Mouse (Mus musculus): ENCODE data around the gene Map3k11. TPM values are rescaled to one million over a fixed set of nuclear protein-coding genes. Genes with fewer than 3 reads are reported as not detected.

Map3k11 gene
- total and polyA plus RNA-seq, 3 experiments, result 22.5 to 38.3 TPM; not detected in 1

GRCm38 (mm10) chr19:5726961-5727578 is 38.5 kb downstream of the Map3k11 start:
- H3K9ac ChIP-seq (ENCODE audit: control insufficient read depth, low read depth, low read length, poor library complexity, severe bottlenecking), result peak overlapping the region; percentile 85
- peak; percentile 94 for DNase-seq (ENCODE audit: low read depth, low spot score)
- peak overlapping the region; percentile 95 for H3K27ac ChIP-seq (ENCODE audit: control insufficient read depth, low read depth, low read length)
- TF ChIP-seq USF2 (IDR thresholded peaks at IDR 0.05; ENCODE audit: borderline replicate concordance in 1 of 2, insufficient read depth in 1 of 2, low read depth in 1 of 2, low read length in 2 of 2) (no peak), SIN3A (IDR thresholded peaks at IDR 0.05; ENCODE audit: low read length) (peak; percentile 89), TCF12 (IDR thresholded peaks at IDR 0.05; ENCODE audit: low read depth, low read length) (peak; percentile 83), MAZ (IDR thresholded peaks at IDR 0.05; ENCODE audit: low read depth, low read length) (peak; percentile 79; the same call in 1 of the 2 replicates), CHD1 (IDR thresholded peaks at IDR 0.05; ENCODE audit: low read depth, low read length) (no peak), EP300 (IDR thresholded peaks at IDR 0.05; ENCODE audit: low read depth in 1 of 2, low read length in 2 of 2) (peak; percentile 81 to 85), MAFK (IDR thresholded peaks at IDR 0.05; ENCODE audit: borderline replicate concordance, low read depth, low read length) (peak; percentile 64; the same call in 1 of the 2 replicates), ZC3H11A (IDR thresholded peaks at IDR 0.05; ENCODE audit: low read depth, low read length) (no peak), NELFE (IDR thresholded peaks at IDR 0.05; ENCODE audit: low read depth, low read length) (0 out of 2 replicates have a peak, but pooled peaks have one; percentile 13), MEF2A (IDR thresholded peaks at IDR 0.05; ENCODE audit: extremely low read depth, insufficient replicate concordance, low read depth, low read length, poor library complexity, severe bottlenecking) (0 out of 2 replicates have a peak, but pooled peaks have one; percentile 23), JUND (IDR thresholded peaks at IDR 0.05; ENCODE audit: low read depth, low read length) (0 out of 2 replicates have a peak, but pooled peaks have one; percentile 14), UBTF (IDR thresholded peaks at IDR 0.05; ENCODE audit: borderline replicate concordance, insufficient read depth, low read depth, low read length) (no peak), RAD21 (IDR thresholded peaks at IDR 0.05; ENCODE audit: low read depth, low read length) (no peak), CTCF (IDR thresholded peaks at IDR 0.05 in 2 of 3, conservative IDR thresholded peaks at IDR 0.05 in 1 of 3; ENCODE audit: control insufficient read depth in 1 of 3, insufficient read depth in 1 of 3, low read depth in 2 of 3, low read length in 3 of 3, poor library complexity in 1 of 3, severe bottlenecking in 1 of 3) (no peak), ZMIZ1 (IDR thresholded peaks at IDR 0.05; ENCODE audit: low read depth, low read length) (peak; percentile 23; the same call in 1 of the 2 replicates), ZNF384 (IDR thresholded peaks at IDR 0.05; ENCODE audit: low read depth, low read length) (no peak), ETS1 (IDR thresholded peaks at IDR 0.05; ENCODE audit: low read depth, low read length) (peak; percentile 83), GATA1 (IDR thresholded peaks at IDR 0.05; ENCODE audit: low read depth, low read length) (peak; percentile 95), E2F4 (IDR thresholded peaks at IDR 0.05; ENCODE audit: borderline replicate concordance, low read depth, low read length) (no peak; the same call in 1 of the 2 replicates), KAT2A (conservative IDR thresholded peaks at IDR 0.05; ENCODE audit: low read depth, low read length) (peak; percentile 48; the same call in 1 of the 2 replicates), MYC (IDR thresholded peaks at IDR 0.05; ENCODE audit: low read depth, low read length) (peak; percentile 71; the same call in 1 of the 2 replicates), RCOR1 (IDR thresholded peaks at IDR 0.05; ENCODE audit: low read depth, low read length) (peak; percentile 79; the same call in 1 of the 2 replicates), POLR2AphosphoS2 (IDR thresholded peaks at IDR 0.05; ENCODE audit: low read length) (no peak), CHD2 (IDR thresholded peaks at IDR 0.05; ENCODE audit: low read length) (0 out of 2 replicates have a peak, but pooled peaks have one; percentile 28), ELF1 (IDR thresholded peaks at IDR 0.05; ENCODE audit: low read depth, low read length) (no peak), BHLHE40 (IDR thresholded peaks at IDR 0.05; ENCODE audit: borderline replicate concordance, low read depth, low read length) (peak; percentile 67), MXI1 (IDR thresholded peaks at IDR 0.05; ENCODE audit: low read depth, low read length) (peak; percentile 75; the same call in 1 of the 2 replicates), POLR2AphosphoS5 (IDR thresholded peaks at IDR 0.05; ENCODE audit: borderline replicate concordance, low read depth, low read length) (no peak), ZKSCAN1 (IDR thresholded peaks at IDR 0.05; ENCODE audit: low read depth, low read length) (0 out of 2 replicates have a peak, but pooled peaks have one; percentile 49), USF1 (IDR thresholded peaks at IDR 0.05; ENCODE audit: low read depth, low read length) (no peak), POLR2A (IDR thresholded peaks at IDR 0.05; ENCODE audit: control insufficient read depth in 1 of 2, insufficient read depth in 1 of 2, low read depth in 1 of 2, low read length in 2 of 2, poor library complexity in 1 of 2) (peak; percentile 40 to 61; a peak in 2 of 4 replicates), HCFC1 (IDR thresholded peaks at IDR 0.05; ENCODE audit: low read depth, low read length) (no peak; the same call in none of the 2 replicates), SMC3 (IDR thresholded peaks at IDR 0.05; ENCODE audit: low read depth, low read length) (peak; percentile 6; the same call in 1 of the 2 replicates), MAX (IDR thresholded peaks at IDR 0.05; ENCODE audit: low read length) (peak; percentile 58; the same call in 1 of the 2 replicates)

More at GRCm38 (mm10) chr19:5726961-5727578, 38.5 kb downstream of the Map3k11 start:
- Histone ChIP-seq H3K36me3 (ENCODE audit: control insufficient read depth in 1 of 2, insufficient read depth in 2 of 2, low read length in 2 of 2) (peaks cover 0 to 33% of the 10 kb centered on the region in 2 experiments; a peak in 2 of 4 replicates), H3K27me3 (ENCODE audit: control insufficient read depth in 1 of 2, insufficient read depth in 2 of 2, low read length in 2 of 2) (no peaks in the 10 kb centered on the region), H3K4me3 (ENCODE audit: control insufficient read depth in 1 of 2, insufficient read depth in 1 of 2, low read depth in 2 of 2, low read length in 2 of 2) (peak overlapping the region; percentile 51 to 70), H3K4me1 (ENCODE audit: control insufficient read depth in 1 of 2, insufficient read depth in 2 of 2, low read length in 2 of 2) (peaks cover 3 to 50% of the 10 kb centered on the region in 2 experiments; a peak in 3 of 4 replicates), H3K79me2 (ENCODE audit: control insufficient read depth, insufficient read depth, low read length, poor library complexity) (peaks cover 56% of the 10 kb centered on the region), H3K9me3 (replicated peaks; ENCODE audit: insufficient read depth, low read length) (no peaks in the 10 kb centered on the region)
